Mouse (Mus musculus) megakaryocyte, embryonic 14.5 days (primary cell): Measurements from ENCODE around the gene Mlx.

Experiments
- FLI1 ChIP-seq: IDR thresholded peaks from 2 replicates; pipeline ENCODE4 v1.6.1; 2012; ENCODE audit warnings: low read length, inconsistent platforms, mixed read lengths
- GATA1 ChIP-seq: IDR thresholded peaks from 3 replicates; pipeline ENCODE4 v1.6.1; 2012; ENCODE audit warnings: mixed read lengths, low read length, inconsistent platforms, borderline replicate concordance

- TF ChIP-seq GATA1, result no peak
- no peak for TF ChIP-seq FLI1
Measured at GRCm38 (mm10) chr11:101053974-101054373, 33.1 kb upstream of the Mlx start.
